Mouse (Mus musculus) hindbrain, embryonic 16.5 days (tissue): ENCODE results near the gene AI661453. TPM values are rescaled to one million over a fixed set of nuclear protein-coding genes. Genes with fewer than 3 reads are reported as not detected.

Experiments used
- ATAC-seq: fragments of 200-750 bp; cut with Nextera tagmentation; 2 replicates; pipeline ENCODE4 v1.8.0; 2017; ENCODE audit warnings: moderate TSS enrichment, moderate library complexity
- H3K27ac ChIP-seq: fragments of 300-500 bp; sonication (generic); 2 replicates; pipeline ENCODE4 v1.5.1; 2014; ENCODE audit warnings: low read depth, mild to moderate bottlenecking, control low read depth, low read length, moderate library complexity
- H3K27me3 ChIP-seq: fragments of 300-500 bp; sonication (generic); replicated peaks from 2 replicates; pipeline ENCODE4 v1.6.1; 2014; ENCODE audit warnings: low read length; ENCODE audit not compliant: control insufficient read depth, insufficient read depth
- H3K36me3 ChIP-seq: fragments of 300-500 bp; sonication (generic); 2 replicates; pipeline ENCODE4 v1.6.1; 2014; ENCODE audit warnings: mild to moderate bottlenecking, low read length, moderate library complexity, mixed read lengths; ENCODE audit not compliant: control insufficient read depth, insufficient read depth
- H3K4me1 ChIP-seq: fragments of 300-500 bp; sonication (generic); 2 replicates; pipeline ENCODE4 v1.6.1; 2014; ENCODE audit warnings: low read depth, low read length; ENCODE audit not compliant: control insufficient read depth, insufficient read depth
- H3K4me2 ChIP-seq: fragments of 300-500 bp; sonication (generic); 2 replicates; pipeline ENCODE4 v1.6.1; 2014; ENCODE audit warnings: mild to moderate bottlenecking, low read length, control low read depth, moderate library complexity
- H3K4me3 ChIP-seq: fragments of 300-500 bp; sonication (generic); 2 replicates; pipeline ENCODE4 v1.5.1; 2014; ENCODE audit warnings: mild to moderate bottlenecking, low read length, control low read depth, moderate library complexity
- H3K9ac ChIP-seq: fragments of 300-500 bp; sonication (generic); 2 replicates; pipeline ENCODE4 v1.6.1; 2014; ENCODE audit warnings: low read depth, mild to moderate bottlenecking, control low read depth, low read length, moderate library complexity
- H3K9me3 ChIP-seq: fragments of 300-500 bp; sonication (generic); 2 replicates; pipeline ENCODE4 v1.6.1; 2014; ENCODE audit warnings: mild to moderate bottlenecking, low read length, moderate library complexity; ENCODE audit not compliant: control insufficient read depth
- WGBS: fragments of 180-500 bp; shearing (Covaris S2); extraction: QIAGEN DNeasy Blood & Tissue Kit; methylation state at CpG from one replicate; pipeline ENCODE4 v1.1.7; 2014; 5-methylcytosine and 5-hydroxymethylcytosine counted together
- polyA plus RNA-seq: library from polyadenylated mRNA; unstranded; fragments of >200 nt; fragmentation: Nextera tagmentation; extraction: Ambion mirVana; gene quantifications from 2 replicates; pipeline ENCODE4 v1.2.1, GENCODE M21; 2015

Gene AI661453
- polyA plus RNA-seq, 1 experiment from 2014 or later, result 0.11 TPM

- H3K27ac ChIP-seq, result no peak overlapping the region
- no peak overlapping the region for H3K4me2 ChIP-seq
- H3K36me3 ChIP-seq, result no peaks in the 10 kb centered on the region
- H3K4me1 ChIP-seq, result peaks cover 12% of the 10 kb centered on the region
- no peaks in the 10 kb centered on the region for H3K9me3 ChIP-seq
- H3K9ac ChIP-seq, result no peak overlapping the region
- peaks cover 13% of the 10 kb centered on the region for H3K27me3 ChIP-seq
- 71% methylated on average over 6 of the region's 6 CpGs for WGBS
- ATAC-seq, result no peak
- no peak overlapping the region for H3K4me3 ChIP-seq
Measured at GRCm38 (mm10) chr17:47438611-47439010, 2.2 kb downstream of the AI661453 start.

- no peak overlapping the region for H3K27ac ChIP-seq
- H3K4me1 ChIP-seq, result peaks cover 12% of the 10 kb centered on the region
- H3K4me2 ChIP-seq, result no peak overlapping the region
- H3K27me3 ChIP-seq, result peaks cover 13% of the 10 kb centered on the region
- no peak overlapping the region for H3K4me3 ChIP-seq
- 47% methylated on average over 9 of the region's 9 CpGs for WGBS
- H3K9me3 ChIP-seq, result no peaks in the 10 kb centered on the region
- ATAC-seq, result no peak
- no peaks in the 10 kb centered on the region for H3K36me3 ChIP-seq
- no peak overlapping the region for H3K9ac ChIP-seq
Measured at GRCm38 (mm10) chr17:47439396-47440028, 3.1 kb downstream of the AI661453 start.

- Histone ChIP-seq H3K4me3 (no peak overlapping the region), H3K27ac (peak overlapping the region; percentile 25; the same call in 1 of the 2 replicates), H3K4me2 (no peak overlapping the region), H3K9ac (peak overlapping the region; percentile 18; the same call in 1 of the 2 replicates), H3K4me1 (peaks cover 12% of the 10 kb centered on the region), H3K36me3 (no peaks in the 10 kb centered on the region), H3K9me3 (no peaks in the 10 kb centered on the region), H3K27me3 (peaks cover 13% of the 10 kb centered on the region)
- peak; percentile 41; the same call in 1 of the 2 replicates for ATAC-seq
- WGBS, result 7% methylated on average over 9 of the region's 9 CpGs
Measured at GRCm38 (mm10) chr17:47440359-47440890, 4.0 kb downstream of the AI661453 start.

- 73% methylated on average over 19 of the region's 19 CpGs for WGBS
- H3K36me3 ChIP-seq, result no peaks in the 10 kb centered on the region
Measured at GRCm38 (mm10) chr17:47441296-47442051, 5.1 kb downstream of the AI661453 start.

GRCm38 (mm10) chr17:47442271-47442670 lies 5.9 kb downstream of the AI661453 start:
- Histone ChIP-seq H3K4me1 (peaks cover 6% of the 10 kb centered on the region; the same call in 1 of the 2 replicates), H3K27ac (no peak overlapping the region), H3K36me3 (no peaks in the 10 kb centered on the region), H3K27me3 (peaks cover 8% of the 10 kb centered on the region), H3K9ac (no peak overlapping the region), H3K4me3 (no peak overlapping the region), H3K9me3 (no peaks in the 10 kb centered on the region), H3K4me2 (no peak overlapping the region)
- WGBS, result 88% methylated on average over 3 of the region's 3 CpGs
- ATAC-seq, result no peak

More at GRCm38 (mm10) chr17:47441296-47442051, 5.1 kb downstream of the AI661453 start:
- Histone ChIP-seq H3K9me3 (no peaks in the 10 kb centered on the region), H3K27me3 (peaks cover 11% of the 10 kb centered on the region), H3K4me1 (peaks cover 8% of the 10 kb centered on the region), H3K27ac (no peak overlapping the region), H3K9ac (no peak overlapping the region), H3K4me3 (no peak overlapping the region), H3K4me2 (no peak overlapping the region)
- ATAC-seq, result no peak

- no peak for ATAC-seq
- peaks cover 6% of the 10 kb centered on the region; the same call in 1 of the 2 replicates for H3K4me1 ChIP-seq
- no peak overlapping the region for H3K4me2 ChIP-seq
- no peak overlapping the region for H3K4me3 ChIP-seq
- H3K36me3 ChIP-seq, result no peaks in the 10 kb centered on the region
- no peaks in the 10 kb centered on the region for H3K9me3 ChIP-seq
- H3K9ac ChIP-seq, result no peak overlapping the region
- H3K27me3 ChIP-seq, result 0 out of 2 replicates have a peak, but pooled peaks cover 2% of the 10 kb centered on the region
- H3K27ac ChIP-seq, result no peak overlapping the region
- 77% methylated on average over 6 of the region's 6 CpGs for WGBS
Measured at GRCm38 (mm10) chr17:47444113-47444512, 7.7 kb downstream of the AI661453 start.

- ATAC-seq, result no peak
- H3K36me3 ChIP-seq, result no peaks in the 10 kb centered on the region
- H3K9ac ChIP-seq, result no peak overlapping the region
- H3K4me2 ChIP-seq, result no peak overlapping the region
- no peaks in the 10 kb centered on the region for H3K27me3 ChIP-seq
- 73% methylated on average over 11 of the region's 11 CpGs for WGBS
- H3K4me3 ChIP-seq, result no peak overlapping the region
- no peaks in the 10 kb centered on the region for H3K9me3 ChIP-seq
- H3K4me1 ChIP-seq, result 0 out of 2 replicates have a peak, but pooled peaks cover 1% of the 10 kb centered on the region
- H3K27ac ChIP-seq, result no peak overlapping the region
Measured at GRCm38 (mm10) chr17:47445518-47445917, 9.1 kb downstream of the AI661453 start.

- no peak overlapping the region for H3K4me2 ChIP-seq
- H3K9ac ChIP-seq, result no peak overlapping the region
- H3K27ac ChIP-seq, result no peak overlapping the region
- no peaks in the 10 kb centered on the region for H3K27me3 ChIP-seq
- H3K9me3 ChIP-seq, result no peaks in the 10 kb centered on the region
- no peaks in the 10 kb centered on the region for H3K4me1 ChIP-seq
- no peak for ATAC-seq
- H3K36me3 ChIP-seq, result no peaks in the 10 kb centered on the region
- 70% methylated on average over 9 of the region's 9 CpGs for WGBS
- H3K4me3 ChIP-seq, result no peak overlapping the region
Measured at GRCm38 (mm10) chr17:47446025-47446424, 9.6 kb downstream of the AI661453 start.

- no peak overlapping the region for H3K9ac ChIP-seq
- no peaks in the 10 kb centered on the region for H3K4me1 ChIP-seq
- no peaks in the 10 kb centered on the region for H3K9me3 ChIP-seq
- no peak overlapping the region for H3K27ac ChIP-seq
- H3K4me3 ChIP-seq, result no peak overlapping the region
- H3K27me3 ChIP-seq, result no peaks in the 10 kb centered on the region
- ATAC-seq, result no peak
- H3K36me3 ChIP-seq, result no peaks in the 10 kb centered on the region
- H3K4me2 ChIP-seq, result no peak overlapping the region
- 88% methylated on average over 11 of the region's 11 CpGs for WGBS
Measured at GRCm38 (mm10) chr17:47446561-47446960, 10.1 kb downstream of the AI661453 start.
